Mouse (Mus musculus) left cerebral cortex, postnatal 36 days (tissue): ENCODE measurements around the gene Lysmd4. TPM values are rescaled to one million over a fixed set of nuclear protein-coding genes. Genes with fewer than 3 reads are reported as not detected.
"Not testable (repeated sequence)": the region's sequence is repeated elsewhere in the genome, so short reads cannot be mapped to it uniquely, and the experiment has no call there.

Source experiments
- DNase-seq, 2 experiments: peaks; one replicate each; pipeline ENCODE4 v3.0.0; 2021 to 2022; ENCODE audit warnings: low spot score in 2 of 2, mixed read lengths in 1 of 2
- intact Hi-C: fragments of 180-260 bp; cut with DNase I; formaldehyde crosslinking; loops from one replicate; pipeline ENCODE4 v1.15.1; 2025
- total RNA-seq, 2 experiments: library from RNA; stranded (reverse); gene quantifications; 2 replicates each; pipeline ENCODE4 v1.2.3; 2021

Gene Lysmd4
- total RNA-seq, 2 experiments from 2014 or later = 35.7 to 36.5 TPM

DNA sequence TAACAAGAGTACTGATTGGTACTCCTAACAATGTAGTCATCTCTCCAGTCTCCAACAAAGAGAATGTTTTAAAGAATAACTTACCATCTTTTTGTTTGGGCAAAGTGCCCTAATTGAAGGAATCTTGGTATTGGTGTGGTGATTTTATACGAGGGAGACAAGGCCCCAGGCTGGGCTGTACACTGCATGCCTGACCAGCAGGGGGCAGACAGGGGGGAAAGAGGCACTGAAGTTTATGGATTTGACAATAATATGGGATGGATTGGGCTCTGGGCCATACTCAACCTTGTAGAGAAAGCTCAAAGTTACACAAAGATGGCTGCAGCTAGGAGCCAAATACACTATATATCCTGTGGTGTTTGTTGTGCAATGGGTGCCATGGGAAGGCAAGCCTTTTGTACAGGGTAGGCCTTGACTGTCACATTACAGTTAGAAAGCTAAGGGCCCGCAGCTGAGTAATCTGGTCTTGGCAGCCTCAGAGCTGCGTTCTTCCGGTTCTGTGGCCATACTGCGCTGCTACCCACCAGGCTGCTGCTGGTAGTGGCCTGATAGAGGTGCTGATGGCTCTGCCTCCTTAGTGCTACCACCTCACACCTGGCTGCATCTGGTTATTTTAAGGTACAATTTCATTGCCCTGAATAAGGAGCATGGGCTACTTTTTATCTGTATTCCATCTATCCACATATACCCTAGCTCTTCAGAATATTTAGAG is 6.7 kb downstream of the Lysmd4 start:
- intact Hi-C loops = no loop called here

DNA sequence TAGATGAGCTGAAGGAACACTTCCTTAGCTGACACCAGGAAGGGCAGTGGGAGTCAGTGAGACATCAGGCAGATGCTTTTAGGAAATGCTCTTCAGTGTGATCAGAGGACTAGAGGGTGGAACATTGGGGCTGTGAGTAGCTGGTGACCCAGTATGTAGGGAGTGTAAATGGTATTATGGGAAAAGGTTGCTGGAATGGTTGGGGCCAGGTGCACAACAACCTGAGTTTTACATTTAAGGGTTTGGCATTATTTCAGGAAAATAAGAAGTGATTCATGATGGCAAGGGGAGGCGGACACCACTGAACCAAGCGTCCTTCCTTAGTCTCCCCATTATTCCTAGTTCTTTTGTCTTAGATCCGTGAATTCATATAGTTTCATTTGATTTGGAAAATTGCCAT is 7.4 kb downstream of the Lysmd4 start:
- no peak for DNase-seq
- intact Hi-C loops = loop anchor here (5.0 kb wide), 1 partner anchor 143 kb away; the partner anchor contains the start of gene Mef2a

More for the DNA sequence above, 6.7 kb downstream of the Lysmd4 start:
- no peak for DNase-seq

DNA sequence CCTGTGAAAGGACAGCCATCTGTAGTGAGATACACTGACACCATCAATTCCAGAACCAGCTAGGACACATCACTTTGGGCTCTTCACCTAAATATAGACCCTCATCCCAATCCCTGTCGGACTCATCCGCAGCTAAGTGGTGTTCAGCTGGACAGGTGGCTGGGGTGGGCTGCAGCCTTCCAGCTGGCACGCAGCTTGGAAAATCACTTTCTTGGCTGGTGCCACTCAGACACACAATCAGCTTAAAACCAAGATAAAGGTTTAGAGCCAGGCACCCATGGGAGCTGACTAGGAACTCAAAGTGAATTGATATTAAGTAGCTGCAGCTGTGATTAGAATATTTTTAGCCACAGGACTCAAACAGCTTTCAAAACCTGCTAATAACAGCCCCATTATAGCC is 7.9 kb downstream of the Lysmd4 start:
- intact Hi-C loops = loop anchor here (5.0 kb wide), 1 partner anchor 142 kb away; the partner anchor contains the start of gene Mef2a
- DNase-seq = peak in 1 of 2 experiments; percentile 18

DNA sequence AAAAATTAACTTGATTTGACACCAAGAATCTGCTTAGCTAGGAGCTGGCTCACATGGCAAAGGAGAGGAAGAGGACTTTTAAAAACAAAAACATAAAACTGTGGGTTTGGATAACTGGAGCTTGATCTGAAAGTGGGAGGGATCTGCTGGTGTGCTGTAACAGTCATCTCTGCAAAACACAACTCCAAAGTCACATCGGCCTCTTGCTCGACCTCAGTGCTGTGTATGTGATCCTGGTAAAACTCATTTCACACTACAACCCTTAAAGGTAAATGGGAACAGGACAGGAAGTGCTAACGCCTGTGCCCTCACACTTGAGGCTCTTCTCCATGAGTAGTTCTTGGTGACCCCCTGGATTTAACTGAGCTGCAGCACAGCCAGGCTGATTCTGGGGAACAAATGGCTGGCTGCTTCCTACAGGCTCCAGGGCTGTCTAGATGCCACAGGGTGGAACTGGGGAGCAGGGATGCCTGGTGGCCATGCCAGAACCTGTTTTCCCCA is 8.3 kb downstream of the Lysmd4 start:
- intact Hi-C loops = loop anchor here (5.0 kb wide), 1 partner anchor 142 kb away; the partner anchor contains the start of gene Mef2a
- DNase-seq = peak in 1 of 2 experiments; percentile 3

DNA sequence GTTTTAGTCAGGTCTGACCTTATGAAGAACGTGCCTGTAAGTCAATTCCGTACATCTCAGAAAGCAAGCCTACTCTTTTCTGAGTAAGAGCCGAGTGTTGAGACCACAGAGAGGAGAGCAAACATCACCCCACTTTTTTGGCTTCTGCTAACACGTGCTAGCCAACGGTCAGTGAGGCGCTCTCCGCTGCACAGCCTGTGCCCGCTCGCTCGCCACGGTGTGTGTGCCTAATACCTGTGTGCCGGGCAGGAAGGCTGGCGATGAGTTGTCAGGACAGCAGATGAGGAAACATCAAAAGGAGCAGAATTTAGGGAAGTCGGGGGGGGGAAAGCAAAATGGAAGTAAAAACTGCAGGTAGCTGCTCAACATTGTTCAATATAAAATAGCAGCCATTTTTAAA is 10.2 kb downstream of the Lysmd4 start:
- intact Hi-C loops = loop anchor here (5.0 kb wide), 1 partner anchor 140 kb away; the partner anchor contains the start of gene Mef2a

DNA sequence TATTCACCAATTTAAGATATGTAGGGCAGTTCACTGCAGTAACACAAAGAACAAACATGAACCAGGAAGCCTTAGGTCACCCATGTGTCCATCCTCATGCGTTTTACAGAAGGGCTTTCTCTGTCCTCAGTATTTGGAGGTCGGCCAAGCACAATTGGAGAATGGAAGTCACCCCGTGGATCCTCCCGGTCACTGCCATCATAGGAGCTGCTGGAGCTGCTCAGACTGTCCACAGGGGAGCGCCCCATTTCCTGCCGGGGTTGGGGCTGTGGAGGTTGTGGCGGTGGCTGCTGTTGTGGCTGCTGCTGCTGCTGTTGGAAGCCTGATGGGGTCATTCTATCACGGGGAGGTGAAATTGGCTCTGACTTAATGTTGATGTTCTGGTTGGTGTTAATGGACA is 12.5 kb downstream of the Lysmd4 start:
- no peak for DNase-seq
- intact Hi-C loops = loop anchor here (5.0 kb wide), 1 partner anchor 138 kb away; the partner anchor contains the start of gene Mef2a

More for the DNA sequence above, 10.2 kb downstream of the Lysmd4 start:
- DNase-seq = peak in 1 of 2 experiments; percentile 4

DNA sequence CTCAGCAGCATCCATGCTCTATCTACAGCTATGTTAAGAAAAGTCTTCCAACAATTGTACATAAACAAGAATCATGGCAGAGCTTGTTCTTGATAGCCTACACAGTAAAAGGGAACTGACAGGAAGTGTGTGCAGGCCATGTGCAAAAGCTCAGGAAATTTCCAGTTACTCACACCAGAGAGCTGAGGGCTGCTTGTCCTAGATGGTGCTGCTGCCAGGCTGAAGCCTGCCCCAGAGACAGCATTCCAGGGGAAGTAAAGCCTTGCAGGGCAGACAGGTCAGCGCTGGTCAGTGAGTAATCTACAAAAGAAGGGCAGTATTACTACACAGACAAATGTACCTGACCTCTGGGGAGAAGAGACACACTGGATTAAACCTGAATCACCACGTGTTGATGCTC is 14.0 kb downstream of the Lysmd4 start:
- intact Hi-C loops = no loop called here
- DNase-seq = no peak

DNA sequence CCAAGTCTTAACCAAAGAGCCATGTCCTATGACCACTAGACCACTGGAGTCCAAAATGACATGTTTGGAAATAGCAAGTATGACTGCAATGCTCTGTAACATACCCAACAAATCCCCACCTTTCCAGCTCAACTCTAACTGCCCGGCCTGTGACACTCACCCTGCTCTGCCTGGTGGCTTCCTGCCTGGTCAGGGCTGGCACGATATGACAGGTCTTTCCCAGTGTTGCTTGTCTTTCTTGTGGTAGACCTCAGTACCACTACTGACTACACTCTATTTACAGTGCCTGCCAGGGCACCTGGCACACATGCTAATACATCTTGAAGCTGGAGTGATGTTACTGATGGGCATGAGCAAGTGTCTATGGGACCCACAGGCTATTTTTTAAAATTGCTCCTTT is 15.4 kb downstream of the Lysmd4 start:
- intact Hi-C loops = no loop called here

DNA sequence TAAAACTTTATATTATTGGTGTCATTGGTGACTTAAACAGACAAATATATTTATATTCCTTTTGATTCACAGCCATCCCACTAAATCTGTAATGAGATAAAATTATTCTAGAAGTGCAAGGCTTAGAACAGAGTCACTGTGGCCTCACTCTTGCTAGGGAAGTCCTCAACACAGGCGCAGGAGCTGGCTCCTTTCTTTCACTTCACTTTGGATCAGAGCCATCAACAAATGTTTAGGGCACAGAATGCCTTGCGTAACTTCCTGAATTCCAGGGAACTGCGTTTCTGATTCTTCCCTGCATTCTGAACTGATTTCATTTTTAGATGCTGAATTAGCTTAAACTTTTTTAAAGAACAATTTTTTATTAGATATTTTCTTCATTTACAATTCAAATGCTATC is 19.6 kb downstream of the Lysmd4 start:
- intact Hi-C loops = loop anchor here (2.0 to 10.0 kb wide), 2 partner anchors 303 to 389 kb away; no protein-coding TSS in a partner anchor
- DNase-seq = no peak

More for the DNA sequence above, 15.4 kb downstream of the Lysmd4 start:
- no peak for DNase-seq

DNA sequence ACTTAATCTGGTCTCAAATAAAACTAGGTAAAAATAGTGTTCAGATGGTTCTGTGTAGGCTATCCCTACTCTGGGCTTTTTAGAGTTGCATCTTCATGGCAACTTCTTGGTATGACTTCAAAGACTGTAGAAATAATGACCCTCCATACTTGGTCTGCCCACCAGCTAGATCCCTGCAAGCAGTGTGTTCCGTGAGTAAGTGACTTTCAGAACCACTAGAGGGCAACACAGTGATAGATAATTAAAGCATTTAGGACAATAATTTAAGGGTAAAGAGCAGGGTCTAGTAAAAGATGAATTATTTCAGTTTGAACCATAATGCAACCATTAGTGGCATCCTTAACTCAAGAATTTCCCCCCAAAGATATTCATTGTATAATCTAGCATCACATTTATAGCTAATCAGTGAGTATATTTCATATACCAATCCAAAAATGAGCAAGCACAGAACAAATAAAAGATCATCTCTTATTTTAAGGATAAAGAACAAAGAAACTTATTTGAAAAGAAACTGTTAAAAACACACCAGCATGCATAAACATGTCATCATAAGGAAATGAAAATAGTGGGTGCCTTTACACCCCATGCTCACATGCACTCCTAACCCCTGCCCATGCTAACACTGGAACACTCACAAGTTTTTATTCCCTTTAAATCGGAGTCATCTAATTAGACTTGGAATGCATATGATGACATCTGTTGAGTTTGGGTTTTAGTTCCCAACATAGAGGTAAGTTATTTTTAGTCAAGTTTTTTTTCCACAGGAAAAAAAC is 21.0 kb downstream of the Lysmd4 start:
- intact Hi-C loops = loop anchor here (2.0 to 10.0 kb wide), 2 partner anchors 301 to 387 kb away; no protein-coding TSS in a partner anchor

DNA sequence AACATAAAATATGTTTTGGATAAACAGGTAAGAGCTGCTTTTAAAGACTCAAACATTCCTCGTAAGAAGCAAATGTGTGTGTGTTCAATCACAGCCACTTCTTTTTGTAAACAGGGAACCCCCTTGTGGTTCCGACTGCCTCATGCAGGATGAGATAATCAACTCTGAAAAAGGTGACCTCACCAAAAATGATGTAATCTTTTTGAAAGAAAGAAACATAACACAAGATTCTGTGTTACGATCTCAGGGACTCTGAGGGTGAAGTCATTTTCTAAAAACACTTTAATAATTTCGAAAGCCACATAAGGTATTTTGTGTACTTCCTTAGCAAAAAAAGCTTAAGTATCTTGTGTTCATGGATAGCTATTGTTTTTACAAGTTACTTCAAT is 21.5 kb downstream of the Lysmd4 start:
- intact Hi-C loops = loop anchor here (2.0 to 10.0 kb wide), 2 partner anchors 301 to 387 kb away; no protein-coding TSS in a partner anchor
- no peak for DNase-seq

More for the DNA sequence above, 21.0 kb downstream of the Lysmd4 start:
- no peak for DNase-seq

DNA sequence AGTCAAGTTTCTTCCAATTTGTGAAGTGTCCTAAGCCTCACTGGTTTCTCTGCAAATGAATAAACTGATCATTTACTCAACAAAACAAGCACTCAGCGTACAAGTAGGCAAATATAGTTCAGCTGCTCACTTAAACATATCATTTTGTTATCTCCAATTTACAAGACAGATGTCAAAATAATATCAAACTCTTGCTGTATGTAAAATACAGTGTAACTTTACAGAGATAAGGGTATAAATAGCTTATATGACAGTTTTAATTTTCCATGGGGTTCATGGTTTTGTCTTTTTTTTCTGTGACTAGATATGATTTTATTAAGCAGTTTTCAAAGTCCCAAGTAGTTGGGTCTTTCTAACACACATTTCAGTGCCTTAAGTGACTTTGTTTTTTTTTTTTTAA is 22.9 kb downstream of the Lysmd4 start:
- DNase-seq = no peak
- intact Hi-C loops = loop anchor here (10.0 kb wide), 1 partner anchor 300 kb away; no protein-coding TSS in a partner anchor

DNA sequence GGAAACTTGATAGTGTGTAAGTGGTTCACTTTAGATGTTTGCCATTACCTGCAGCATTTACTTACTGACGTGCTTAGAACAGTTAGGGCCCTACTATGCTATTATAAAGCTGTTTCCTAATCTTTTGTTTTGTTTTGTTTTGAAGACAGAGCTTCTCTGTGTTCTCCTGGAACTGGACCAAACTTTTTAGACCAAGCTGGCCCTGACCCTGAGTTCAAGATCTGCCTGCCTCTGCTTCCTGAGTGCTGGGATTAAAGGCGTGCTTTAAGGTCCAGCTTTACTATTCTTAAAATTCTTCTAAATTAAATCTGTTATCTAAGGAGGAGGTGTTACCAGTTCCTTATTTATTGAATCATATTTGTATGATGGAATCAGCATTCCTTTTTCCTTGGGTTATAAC is 23.7 kb downstream of the Lysmd4 start:
- no peak for DNase-seq
- intact Hi-C loops = loop anchor here (10.0 kb wide), 1 partner anchor 299 kb away; no protein-coding TSS in a partner anchor

DNA sequence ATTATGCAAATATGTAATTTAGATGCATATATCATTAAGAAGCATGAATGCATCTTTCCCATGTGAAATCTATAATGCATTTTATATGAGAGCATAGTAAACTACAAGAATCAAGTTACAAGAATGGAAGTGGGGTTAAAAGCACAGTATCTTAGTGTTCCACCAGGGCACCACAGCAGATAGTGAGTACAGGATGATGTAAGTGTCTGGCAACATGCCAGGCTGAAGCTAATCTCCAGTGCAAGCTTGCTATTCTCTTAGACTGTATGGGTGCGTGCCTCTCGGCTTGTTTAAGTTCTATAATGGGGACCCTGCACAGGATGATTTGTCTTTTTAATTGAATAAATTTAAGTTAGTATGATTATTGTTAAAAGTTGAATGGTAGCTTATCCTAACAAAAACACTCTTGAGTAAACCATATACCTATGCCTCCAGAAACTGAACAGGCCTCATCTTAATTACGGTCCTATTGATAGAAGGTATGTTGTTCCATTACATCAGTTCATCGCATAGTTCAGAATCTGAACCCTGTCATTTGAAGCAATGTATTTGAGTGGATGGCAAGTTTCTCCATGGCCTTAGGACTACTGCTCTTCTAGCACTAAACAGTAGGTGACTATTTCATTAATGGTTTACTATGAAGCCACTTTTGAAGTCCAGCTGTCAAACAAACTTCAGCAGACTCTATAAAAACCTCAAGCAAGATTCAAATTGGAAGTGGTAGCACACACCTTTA is 37.7 kb downstream of the Lysmd4 start:
- intact Hi-C loops = no loop called here
- DNase-seq = no peak

DNA sequence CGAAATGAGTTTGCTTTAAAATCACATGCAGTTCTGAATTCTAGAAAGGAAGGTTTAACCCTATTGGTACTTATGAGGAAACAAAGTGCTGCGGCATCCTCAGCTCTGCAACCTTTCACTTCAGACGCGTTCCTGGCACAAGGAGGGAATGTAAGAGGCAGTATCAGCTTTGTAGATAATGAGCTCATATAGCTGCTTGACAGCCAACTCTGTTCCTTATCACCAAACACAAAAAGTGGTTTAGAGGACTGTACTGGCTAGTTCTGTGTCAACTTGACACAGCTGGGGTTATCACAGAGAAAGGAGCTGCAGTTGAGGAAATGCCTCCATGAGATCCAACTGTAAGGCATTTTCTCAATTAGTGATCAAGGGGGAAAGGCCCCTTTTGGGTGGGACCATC is 48.1 kb downstream of the Lysmd4 start:
- DNase-seq, intact Hi-C loops: not testable (repeated sequence)

DNA sequence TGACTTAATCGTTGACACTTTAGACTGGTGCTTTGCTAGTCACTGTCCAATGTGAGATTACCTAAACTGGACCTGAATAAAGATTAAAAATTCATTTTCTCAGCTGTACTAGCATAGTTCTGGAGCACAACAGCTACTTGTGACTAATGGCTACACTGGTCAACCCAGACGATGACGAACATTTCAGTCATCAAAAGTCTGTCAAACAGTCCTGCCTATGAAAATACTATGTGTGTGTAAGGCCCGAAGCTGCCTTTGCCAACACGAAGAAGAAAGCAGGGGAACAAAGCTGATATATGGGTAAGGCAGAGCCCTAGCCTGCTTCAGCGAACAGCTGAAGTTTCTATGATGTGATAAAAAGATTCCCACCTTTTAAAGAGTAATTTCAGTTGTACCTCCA is 61.2 kb downstream of the Lysmd4 start:
- DNase-seq = no peak

DNA sequence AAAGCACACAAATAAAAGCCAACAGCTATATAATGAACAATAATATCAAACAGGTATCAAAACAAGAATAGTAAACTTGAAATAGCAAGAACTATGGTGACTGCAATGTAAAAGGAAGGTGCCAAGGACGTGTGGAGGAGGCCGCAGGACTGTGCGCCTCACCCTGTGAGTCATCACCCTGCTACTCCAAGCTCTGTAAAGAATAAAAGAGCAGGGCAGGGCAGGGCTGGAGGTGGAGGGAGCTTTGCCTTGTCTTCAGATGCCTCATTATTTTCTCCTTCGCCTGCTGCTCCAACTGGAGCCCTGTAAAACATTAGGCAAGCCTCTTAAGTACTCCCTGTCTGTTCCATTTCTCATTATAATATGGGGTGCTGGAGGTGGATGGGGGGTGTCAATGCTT is 65.1 kb downstream of the Lysmd4 start:
- intact Hi-C loops = no loop called here
- no peak for DNase-seq

More for the DNA sequence above, 61.2 kb downstream of the Lysmd4 start:
- intact Hi-C loops = no loop called here

DNA sequence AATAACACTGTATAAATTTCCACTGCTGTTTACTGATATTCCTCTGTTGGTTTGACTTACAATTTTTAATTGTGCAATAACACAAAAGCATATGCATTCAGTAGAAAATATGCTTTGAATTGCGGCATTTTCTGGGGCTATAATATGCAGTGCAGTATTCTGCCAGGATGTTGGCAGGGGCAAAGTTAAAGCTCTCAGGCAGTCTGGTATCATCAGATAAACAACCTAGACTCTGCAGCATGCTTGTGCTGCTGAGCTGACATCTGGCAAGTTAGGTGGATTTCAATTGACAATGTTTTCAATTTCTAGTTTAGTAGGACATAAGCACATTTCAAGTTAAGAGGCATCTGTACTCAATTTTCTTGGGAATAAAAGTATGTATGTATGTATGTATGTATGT is 69.0 kb downstream of the Lysmd4 start:
- DNase-seq = no peak
- intact Hi-C loops = no loop called here

DNA sequence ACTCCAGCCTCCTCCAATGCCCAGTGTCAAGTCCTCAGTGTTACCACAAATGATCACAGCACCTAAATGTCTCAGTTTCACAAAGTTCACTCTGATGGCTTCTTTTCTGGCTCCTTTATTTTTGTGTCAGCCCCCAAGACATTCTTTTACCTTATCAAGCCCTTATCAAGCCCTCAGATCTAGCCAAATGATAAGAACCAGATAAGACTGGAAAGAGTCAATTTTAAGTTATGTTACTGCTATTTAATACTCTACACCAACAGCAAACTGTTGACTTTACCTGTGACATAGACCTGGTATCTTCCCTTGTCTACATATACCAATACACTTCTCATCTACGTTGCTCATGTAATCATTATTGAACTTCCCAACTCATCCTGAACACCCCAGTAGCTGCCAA is 74.1 kb downstream of the Lysmd4 start:
- DNase-seq = no peak
- intact Hi-C loops = no loop called here
